In the genomic region with DNA sequence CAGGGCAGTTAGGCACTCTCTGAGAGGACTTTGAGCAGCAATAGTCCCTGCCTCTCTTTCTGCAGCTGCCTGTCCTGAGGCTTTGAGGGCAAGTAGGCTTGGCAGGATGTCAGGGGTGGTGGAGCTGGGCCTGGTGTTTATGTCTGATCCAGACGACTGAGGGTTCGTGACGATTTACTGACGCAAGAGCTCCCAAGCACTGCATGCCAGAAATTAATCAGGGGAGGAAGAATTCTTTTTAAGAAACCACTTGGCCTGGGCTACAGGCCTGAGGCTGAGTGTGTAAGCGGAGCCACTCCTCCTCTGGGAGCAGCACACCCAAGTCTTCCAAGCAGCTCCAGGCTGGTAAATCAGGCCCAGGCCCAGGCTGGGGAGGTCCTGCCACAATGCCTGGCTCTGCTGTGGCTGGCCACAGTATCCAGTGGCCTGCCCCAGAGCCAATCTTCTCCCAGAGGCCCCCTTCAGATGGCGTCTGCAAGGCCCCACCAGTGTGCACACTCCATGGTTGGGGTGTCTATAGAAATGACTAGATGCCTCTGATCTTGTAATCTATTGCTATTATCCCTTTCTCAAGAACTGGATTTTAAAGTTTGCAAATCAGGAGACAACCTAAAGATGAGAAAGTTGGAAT, we compare ENCODE assay signal across 7 mouse cellular contexts.
DNase-seq lines count a peak whose midpoint lies in the region; ATAC-seq and TF ChIP-seq lines count a peak whose summit lies in the region.

No protein-coding gene starts in this region.

- H3K36me3 ChIP-seq in hindbrain, postnatal 0 days (ENCODE audit: insufficient read depth, low read length) = no peaks in the 10 kb centered on the region

- WGBS in hindbrain, postnatal 0 days = 45% methylated on average over 6 of the region's 6 CpGs

- H3K4me3 ChIP-seq in hindbrain, postnatal 0 days (ENCODE audit: low read length) = no peak overlapping the region

- no peak overlapping the region for H3K9ac ChIP-seq in hindbrain, postnatal 0 days (replicated peaks; ENCODE audit: low read length)

- no peaks in the 10 kb centered on the region for H3K27me3 ChIP-seq in hindbrain, postnatal 0 days (ENCODE audit: insufficient read depth, low read length)

- H3K9me3 ChIP-seq in hindbrain, postnatal 0 days (ENCODE audit: low read length) = no peaks in the 10 kb centered on the region

- H3K27ac ChIP-seq in hindbrain, postnatal 0 days = peak overlapping the region; percentile 32; the same call in 1 of the 2 replicates

- H3K4me1 ChIP-seq in hindbrain, postnatal 0 days (ENCODE audit: insufficient read depth, low read length) = peaks cover 16% of the 10 kb centered on the region

- H3K4me2 ChIP-seq in hindbrain, postnatal 0 days (ENCODE audit: low read depth, low read length) = no peak overlapping the region

- DNase-seq in CD8-positive naive resting alpha-beta T cell, adult 2 months (ENCODE audit: low read depth in 2 of 2, low spot score in 2 of 2) = peak; percentile 57 to 66
- DNase-seq in adrenal gland, adult 2 months = peak; percentile 81
- DNase-seq in gastrocnemius, adult 8-10 months (ENCODE audit: low spot score in 2 of 2) = peak; percentile 82 to 84
- peak; percentile 71 for DNase-seq in hindbrain, postnatal 0 days (ENCODE audit: low spot score)
- peak; percentile 26 for DNase-seq in left cerebral cortex, adult 11 months (ENCODE audit: low spot score)
- peak; percentile 20 to 41 for DNase-seq in thymus, postnatal 36 days

- no peak for TF ChIP-seq CTCF in hindbrain, postnatal 0 days (IDR thresholded peaks at IDR 0.05; ENCODE audit: low read depth)

- ATAC-seq in hindbrain, postnatal 0 days = peak; percentile 73
- ATAC-seq in megakaryocyte-erythroid progenitor cell, adult 5-6 weeks (replicated peaks; ENCODE audit: low FRiP score, low TSS enrichment, poor library complexity, severe bottlenecking) = peak; percentile 24; the same call in 1 of the 2 replicates

Comparison
In these comparisons a context has a peak if more than half of its experiments do, and no peak if none do; other contexts are left out.
1. DNase-seq: peak in every context shown above with its lines; median percentile 83 in gastrocnemius, adult 8-10 months; 81 in adrenal gland, adult 2 months; 71 in hindbrain, postnatal 0 days; 62 in CD8-positive naive resting alpha-beta T cell, adult 2 months; 30 in thymus, postnatal 36 days; 26 in left cerebral cortex, adult 11 months.